In the genomic region with DNA sequence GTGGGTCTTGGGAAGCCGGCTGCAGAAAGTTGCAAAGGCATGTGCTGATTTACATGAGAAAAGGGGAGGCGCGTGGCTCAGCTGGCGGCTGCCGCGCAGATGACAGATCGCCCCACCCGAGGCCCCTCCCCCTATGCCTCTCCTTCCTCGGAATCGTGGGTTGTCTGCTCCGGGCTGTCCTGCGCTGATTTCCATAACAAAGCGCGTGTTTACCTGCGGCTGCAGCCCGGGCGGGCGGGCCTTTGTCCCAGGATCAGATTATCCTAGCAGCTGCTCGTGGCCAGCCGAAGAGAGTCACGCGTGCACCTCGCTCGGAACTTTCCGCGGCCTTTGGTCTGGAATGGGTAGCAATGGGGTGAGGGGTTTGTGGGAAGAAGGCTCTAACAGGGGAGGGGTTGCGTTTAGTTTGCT, we compare ENCODE assay signal across 8 mouse cellular contexts. TPM values are rescaled to one million over a fixed set of nuclear protein-coding genes. Genes with fewer than 3 reads are reported as not detected.
DNase-seq lines count a peak whose midpoint lies in the region; ATAC-seq and TF ChIP-seq lines count a peak whose summit lies in the region.

No protein-coding gene starts in this region.

- H3K4me1 ChIP-seq in heart, adult 2 months (ENCODE audit: control insufficient read depth, insufficient read depth, low read length), result peaks cover 2% of the 10 kb centered on the region; the same call in 1 of the 2 replicates
- H3K4me1 ChIP-seq in forebrain, postnatal 0 days (ENCODE audit: insufficient read depth), result peaks cover 9% of the 10 kb centered on the region; the same call in 1 of the 2 replicates
- H3K4me1 ChIP-seq in liver, embryonic 16.5 days (ENCODE audit: control insufficient read depth, low read depth, low read length), result no peaks in the 10 kb centered on the region; the same call in 1 of the 2 replicates
- peaks cover 53% of the 10 kb centered on the region for H3K4me1 ChIP-seq in neural tube, embryonic 12.5 days

- ATAC-seq in forebrain, postnatal 0 days, result peak; percentile 10; the same call in 1 of the 2 replicates
- ATAC-seq in liver, embryonic 16.5 days (ENCODE audit: low read depth), result peak; percentile 26; the same call in 1 of the 2 replicates
- peak; percentile 36 for ATAC-seq in neural tube, embryonic 12.5 days (ENCODE audit: low FRiP score, low read depth)
- no peak for ATAC-seq in activated CD4-positive, CD25-positive, alpha-beta regulatory T cell, adult 4 months

- no peak for TF ChIP-seq CTCF in heart, adult 2 months (IDR thresholded peaks at IDR 0.05)
- TF ChIP-seq CTCF in forebrain, postnatal 0 days (IDR thresholded peaks at IDR 0.05; ENCODE audit: low read depth), result no peak

- no peaks in the 10 kb centered on the region for H3K79me2 ChIP-seq in heart, adult 2 months (replicated peaks; ENCODE audit: control insufficient read depth, insufficient read depth, low read length)

- TF ChIP-seq EP300 in heart, adult 2 months (IDR thresholded peaks at IDR 0.05; ENCODE audit: insufficient read depth, low read depth, low read length), result no peak

- no peak overlapping the region for H3K27ac ChIP-seq in heart, adult 2 months
- no peak overlapping the region for H3K27ac ChIP-seq in forebrain, postnatal 0 days (ENCODE audit: low read depth, low read length)
- H3K27ac ChIP-seq in liver, embryonic 16.5 days (ENCODE audit: low read length), result no peak overlapping the region
- peak overlapping the region; percentile 67 for H3K27ac ChIP-seq in neural tube, embryonic 12.5 days

- TF ChIP-seq POLR2A in heart, adult 2 months (IDR thresholded peaks at IDR 0.05; ENCODE audit: insufficient read depth, low read depth, low read length), result no peak

- H3K36me3 ChIP-seq in heart, adult 2 months (ENCODE audit: control insufficient read depth, insufficient read depth, low read length), result no peaks in the 10 kb centered on the region
- H3K36me3 ChIP-seq in forebrain, postnatal 0 days (ENCODE audit: insufficient read depth), result no peaks in the 10 kb centered on the region
- no peaks in the 10 kb centered on the region for H3K36me3 ChIP-seq in liver, embryonic 16.5 days (ENCODE audit: control insufficient read depth, insufficient read depth)
- no peaks in the 10 kb centered on the region for H3K36me3 ChIP-seq in neural tube, embryonic 12.5 days

- H3K9me3 ChIP-seq in forebrain, postnatal 0 days (ENCODE audit: low read length), result no peaks in the 10 kb centered on the region
- no peaks in the 10 kb centered on the region for H3K9me3 ChIP-seq in liver, embryonic 16.5 days (replicated peaks; ENCODE audit: control insufficient read depth, low read length)
- no peaks in the 10 kb centered on the region for H3K9me3 ChIP-seq in neural tube, embryonic 12.5 days

- no peak overlapping the region for H3K9ac ChIP-seq in heart, adult 2 months (ENCODE audit: low read depth, low read length)
- peak overlapping the region; percentile 53 for H3K9ac ChIP-seq in forebrain, postnatal 0 days
- H3K9ac ChIP-seq in liver, embryonic 16.5 days (ENCODE audit: low read depth, low read length), result peak overlapping the region; percentile 4; the same call in 1 of the 2 replicates
- peak overlapping the region; percentile 53 for H3K9ac ChIP-seq in neural tube, embryonic 12.5 days

- H3K4me2 ChIP-seq in forebrain, postnatal 0 days (ENCODE audit: low read depth), result peak overlapping the region; percentile 91
- H3K4me2 ChIP-seq in liver, embryonic 16.5 days (ENCODE audit: low read depth, low read length), result peak overlapping the region; percentile 55
- peak overlapping the region; percentile 88 for H3K4me2 ChIP-seq in neural tube, embryonic 12.5 days (replicated peaks)

- WGBS in heart, adult 2 months, result 1% methylated on average over 27 of the region's 27 CpGs
- WGBS in forebrain, postnatal 0 days, result under 1% methylated on average over 27 of the region's 27 CpGs
- WGBS in liver, embryonic 16.5 days (ENCODE audit: insufficient replicate concordance), result 1% methylated on average over 27 of the region's 27 CpGs
- under 1% methylated on average over 27 of the region's 27 CpGs for WGBS in neural tube, embryonic 12.5 days

- peak; percentile 29 to 43 for DNase-seq in heart, adult 2 months
- no peak for DNase-seq in heart, adult 8-10 months (ENCODE audit: low spot score)
- peak; percentile 70 for DNase-seq in adrenal gland, postnatal 10 days
- DNase-seq in forebrain, postnatal 0 days, result peak; percentile 67
- DNase-seq in kidney, adult 11 months, result peak; percentile 49

- H3K27me3 ChIP-seq in heart, adult 2 months (ENCODE audit: control insufficient read depth, insufficient read depth, low read length), result peaks cover 4% of the 10 kb centered on the region; the same call in 1 of the 2 replicates
- H3K27me3 ChIP-seq in forebrain, postnatal 0 days (ENCODE audit: insufficient read depth, low read length), result no peaks in the 10 kb centered on the region
- H3K27me3 ChIP-seq in liver, embryonic 16.5 days (ENCODE audit: control insufficient read depth, insufficient read depth, low read depth, low read length), result peaks cover 69% of the 10 kb centered on the region
- H3K27me3 ChIP-seq in neural tube, embryonic 12.5 days (replicated peaks), result peaks cover 10% of the 10 kb centered on the region; the same call in 1 of the 2 replicates

- peak overlapping the region; percentile 35 for H3K4me3 ChIP-seq in heart, adult 2 months
- H3K4me3 ChIP-seq in forebrain, postnatal 0 days (ENCODE audit: low read depth, low read length), result peak overlapping the region; percentile 43
- peak overlapping the region; percentile 42 for H3K4me3 ChIP-seq in liver, embryonic 16.5 days (ENCODE audit: low read depth, low read length)
- H3K4me3 ChIP-seq in neural tube, embryonic 12.5 days, result peak overlapping the region; percentile 39

- intact Hi-C loops in heart, adult 2 months (cut with DNase I), result no loop called here

RNA-seq across cellular contexts. Expression of gene Dll1, which starts 4.0 kb away (rescaled TPM):
- total RNA-seq in heart, adult 2 months (2021), result 1 to 10 TPM; 5.1 to 5.8 TPM
- 5.4 and 10.0 TPM in 2 replicates for polyA plus RNA-seq in heart, adult 2 months (2012; rRNA removed)
- 1 to 10 TPM; 3.7 to 7.3 (median 5.7) TPM for total RNA-seq in heart, adult 8-10 months (2022)
- total RNA-seq in adrenal gland, postnatal 10 days (2021), result 10 to 100 TPM in 1 of 2 experiments, 1 to 10 TPM in 1; 7.1 to 10.5 TPM
- 23.5 and 31.9 TPM in 2 replicates for total RNA-seq in forebrain, postnatal 0 days (2014; rRNA removed)
- polyA plus RNA-seq in forebrain, postnatal 0 days (2015; fragmentation: Nextera tagmentation; extraction: Ambion mirVana), result 9.9 and 12.3 TPM in 2 replicates
- 0.99 and 1.2 TPM in 2 replicates for polyA plus RNA-seq in liver, embryonic 16.5 days (2015; fragmentation: Nextera tagmentation; extraction: Ambion mirVana)
- polyA plus RNA-seq in neural tube, embryonic 12.5 days (2016; fragmentation: Nextera tagmentation; extraction: Ambion mirVana), result 77.5 and 80.4 TPM in 2 replicates
- under 1 TPM in 1 of 2 experiments, not detected in 1; 0.63 TPM for polyA plus RNA-seq in activated CD4-positive, CD25-positive, alpha-beta regulatory T cell, adult 4 months (2017; shearing (Covaris generic))

RNA-seq across cellular contexts. Expression of gene Fam120b, which starts 15.4 kb away (rescaled TPM):
- 10 to 100 TPM; 11.9 to 12.7 TPM for total RNA-seq in heart, adult 2 months (2021)
- polyA plus RNA-seq in heart, adult 2 months (2012; rRNA removed), result 7.1 and 10.6 TPM in 2 replicates
- total RNA-seq in heart, adult 8-10 months (2022), result 10 to 100 TPM; 11.2 to 14.7 (median 14.2) TPM
- 10 to 100 TPM; 16.1 to 19.0 TPM for total RNA-seq in adrenal gland, postnatal 10 days (2021)
- total RNA-seq in forebrain, postnatal 0 days (2014; rRNA removed), result 41.0 and 43.8 TPM in 2 replicates
- polyA plus RNA-seq in forebrain, postnatal 0 days (2015; fragmentation: Nextera tagmentation; extraction: Ambion mirVana), result 29.3 and 36.3 TPM in 2 replicates
- 7.8 and 8.0 TPM in 2 replicates for polyA plus RNA-seq in liver, embryonic 16.5 days (2015; fragmentation: Nextera tagmentation; extraction: Ambion mirVana)
- 40.8 and 44.5 TPM in 2 replicates for polyA plus RNA-seq in neural tube, embryonic 12.5 days (2016; fragmentation: Nextera tagmentation; extraction: Ambion mirVana)
- polyA plus RNA-seq in activated CD4-positive, CD25-positive, alpha-beta regulatory T cell, adult 4 months (2017; shearing (Covaris generic)), result 10 to 100 TPM; 26.8 to 32.4 TPM
